Mouse (Mus musculus) spleen, adult 2 months (tissue): ENCODE measurements around the gene Zmynd19.

Source experiments
- CTCF ChIP-seq: fragments of 200-500 bp; IDR thresholded peaks from 2 replicates; pipeline ENCODE4 v1.5.1; 2011; ENCODE audit warnings: mild to moderate bottlenecking, inconsistent platforms; ENCODE audit not compliant: insufficient read depth, insufficient read length, insufficient replicate concordance; ENCODE audit errors: extremely low read depth
- POLR2A ChIP-seq: fragments of 200-500 bp; IDR thresholded peaks from 2 replicates; pipeline ENCODE4 v1.6.1; 2011; ENCODE audit warnings: low read depth, low read length, inconsistent platforms

DNA sequence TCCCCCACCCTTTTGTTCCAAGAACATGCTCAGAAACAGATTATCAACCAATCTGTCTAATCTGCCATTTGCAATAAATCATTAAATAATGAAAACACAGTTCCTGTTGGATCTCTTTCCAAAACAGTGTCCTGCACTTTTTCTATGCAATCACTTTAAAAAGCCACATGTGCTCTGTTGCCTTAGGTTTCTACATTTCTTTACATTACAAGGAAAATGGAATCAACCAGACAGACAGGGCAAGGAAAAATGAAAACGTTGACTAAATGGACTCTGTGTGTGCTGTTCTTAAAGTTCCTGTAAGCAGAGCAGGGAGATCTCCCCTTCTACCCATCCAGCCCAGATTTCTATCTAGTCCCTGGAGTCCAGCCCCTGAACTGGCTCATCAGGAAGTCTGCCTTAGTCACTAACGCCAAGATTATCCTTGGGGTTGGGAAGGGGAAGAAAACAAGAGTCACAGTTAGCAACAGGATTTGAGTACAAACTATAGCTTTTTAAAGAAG, 43.9 kb upstream of the Zmynd19 start:
- no peak for TF ChIP-seq POLR2A
- TF ChIP-seq CTCF, result no peak
